Comparison of ENCODE assay signal across 9 mouse cellular contexts in the genomic region with DNA sequence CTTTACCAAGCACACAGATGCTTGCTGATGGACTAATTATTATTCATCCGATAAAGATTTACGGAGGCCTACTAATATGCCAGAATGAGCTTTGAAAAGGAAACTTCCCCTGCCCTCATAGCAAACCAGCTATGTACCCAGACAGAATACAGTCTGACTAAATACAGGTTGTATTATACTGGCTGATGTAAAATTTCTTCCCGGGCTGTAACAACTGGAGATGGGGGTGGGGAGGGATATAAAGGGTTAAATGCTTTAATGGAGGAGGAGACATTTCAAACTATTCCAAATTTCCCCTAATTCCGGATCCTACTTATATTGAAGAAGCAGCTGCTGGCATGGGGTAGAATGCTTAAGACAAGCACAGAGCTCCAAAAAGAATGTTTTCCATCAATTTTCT. TPM values are rescaled to one million over a fixed set of nuclear protein-coding genes. Genes with fewer than 3 reads are reported as not detected.
DNase-seq lines count a peak whose midpoint lies in the region; ATAC-seq and TF ChIP-seq lines count a peak whose summit lies in the region.
"Had no signal": no experiment of that assay in that cellular context is flagged by ENCODE, and none has a peak within 500 bp of the region (broad histone marks: within the 10 kb centered on the region; RNA-seq: fewer than 3 reads in every experiment).

No protein-coding gene starts in this region.

- no peaks in the 10 kb centered on the region for H3K27me3 ChIP-seq in lung, embryonic 14.5 days (ENCODE audit: insufficient read depth, low read length)
- H3K27me3 ChIP-seq in forebrain, embryonic 12.5 days: no peaks in the 10 kb centered on the region
- no peaks in the 10 kb centered on the region for H3K27me3 ChIP-seq in limb, embryonic 12.5 days
- no peaks in the 10 kb centered on the region for H3K27me3 ChIP-seq in neural tube, embryonic 15.5 days (replicated peaks)

- peak overlapping the region; percentile 50 for H3K4me3 ChIP-seq in lung, embryonic 14.5 days (ENCODE audit: low read depth, low read length)
- peak overlapping the region; percentile 43 for H3K4me3 ChIP-seq in forebrain, embryonic 12.5 days (replicated peaks)
- H3K4me3 ChIP-seq in limb, embryonic 12.5 days (replicated peaks): peak overlapping the region; percentile 41
- peak overlapping the region; percentile 44; the same call in 1 of the 2 replicates for H3K4me3 ChIP-seq in neural tube, embryonic 15.5 days (replicated peaks)

- H3K27ac ChIP-seq in lung, embryonic 14.5 days (ENCODE audit: low read depth): no peak overlapping the region
- H3K27ac ChIP-seq in forebrain, embryonic 12.5 days: no peak overlapping the region
- no peak overlapping the region for H3K27ac ChIP-seq in limb, embryonic 12.5 days
- no peak overlapping the region for H3K27ac ChIP-seq in neural tube, embryonic 15.5 days (replicated peaks)

- ATAC-seq in lung, embryonic 14.5 days (ENCODE audit: insufficient read depth): no peak
- ATAC-seq in forebrain, embryonic 12.5 days (ENCODE audit: low FRiP score): no peak
- ATAC-seq in limb, embryonic 12.5 days (ENCODE audit: insufficient number of reproducible peaks, insufficient read depth, low FRiP score, low TSS enrichment, low read depth): no peak
- no peak for ATAC-seq in neural tube, embryonic 15.5 days (ENCODE audit: low FRiP score)

- H3K9ac ChIP-seq in lung, embryonic 14.5 days: peak overlapping the region; percentile 59
- H3K9ac ChIP-seq in forebrain, embryonic 12.5 days: peak overlapping the region; percentile 61
- no peak overlapping the region; the same call in 1 of the 2 replicates for H3K9ac ChIP-seq in limb, embryonic 12.5 days (replicated peaks)
- no peak overlapping the region; the same call in 1 of the 2 replicates for H3K9ac ChIP-seq in neural tube, embryonic 15.5 days (replicated peaks)

- H3K36me3 ChIP-seq in lung, embryonic 14.5 days (ENCODE audit: insufficient read depth): peaks cover 24% of the 10 kb centered on the region
- peaks cover 4% of the 10 kb centered on the region; the same call in 1 of the 2 replicates for H3K36me3 ChIP-seq in forebrain, embryonic 12.5 days (replicated peaks)
- H3K36me3 ChIP-seq in limb, embryonic 12.5 days: peaks cover 17% of the 10 kb centered on the region
- H3K36me3 ChIP-seq in neural tube, embryonic 15.5 days: no peaks in the 10 kb centered on the region

- peak overlapping the region; percentile 65 for H3K4me2 ChIP-seq in lung, embryonic 14.5 days
- peak overlapping the region; percentile 58 for H3K4me2 ChIP-seq in forebrain, embryonic 12.5 days
- H3K4me2 ChIP-seq in limb, embryonic 12.5 days: peak overlapping the region; percentile 61
- peak overlapping the region; percentile 60 for H3K4me2 ChIP-seq in neural tube, embryonic 15.5 days

- 68% methylated on average over 4 of the region's 4 CpGs for WGBS in lung, embryonic 14.5 days
- WGBS in forebrain, embryonic 12.5 days: 80% methylated on average over 4 of the region's 4 CpGs
- 79% methylated on average over 4 of the region's 4 CpGs for WGBS in limb, embryonic 12.5 days
- 75% methylated on average over 4 of the region's 4 CpGs for WGBS in neural tube, embryonic 15.5 days

- peak; percentile 8 for DNase-seq in lung, embryonic 14.5 days
- no peak for DNase-seq in lung, postnatal 4 days
- no peak for DNase-seq in thymus, postnatal 10 days (ENCODE audit: low spot score in 2 of 2)
- DNase-seq in right cerebral cortex, postnatal 36 days (ENCODE audit: low spot score in 2 of 2): no peak
- DNase-seq in cerebellum, adult 18-20 months: no peak

- H3K4me1 ChIP-seq in lung, embryonic 14.5 days (ENCODE audit: insufficient read depth): no peaks in the 10 kb centered on the region
- peaks cover 10% of the 10 kb centered on the region for H3K4me1 ChIP-seq in forebrain, embryonic 12.5 days
- no peaks in the 10 kb centered on the region for H3K4me1 ChIP-seq in limb, embryonic 12.5 days (replicated peaks)
- H3K4me1 ChIP-seq in neural tube, embryonic 15.5 days: peaks cover 9% of the 10 kb centered on the region

- no peak for TF ChIP-seq CTCF in lung, embryonic 14.5 days (IDR thresholded peaks at IDR 0.05; ENCODE audit: low read depth)

- no peaks in the 10 kb centered on the region for H3K9me3 ChIP-seq in lung, embryonic 14.5 days (ENCODE audit: low read depth, low read length)
- H3K9me3 ChIP-seq in forebrain, embryonic 12.5 days: no peaks in the 10 kb centered on the region
- H3K9me3 ChIP-seq in limb, embryonic 12.5 days: no peaks in the 10 kb centered on the region
- no peaks in the 10 kb centered on the region for H3K9me3 ChIP-seq in neural tube, embryonic 15.5 days (replicated peaks)

RNA-seq across cellular contexts. Expression of gene Zcchc13, which starts 14.9 kb away (rescaled TPM):
- not detected in 2 replicates for polyA plus RNA-seq in lung, embryonic 14.5 days (2014; fragmentation: Nextera tagmentation; extraction: Ambion mirVana)
- not detected in 2 replicates for polyA plus RNA-seq in forebrain, embryonic 12.5 days (2016; fragmentation: Nextera tagmentation; extraction: Ambion mirVana)
- polyA plus RNA-seq in limb, embryonic 12.5 days (2016; fragmentation: Nextera tagmentation; extraction: Ambion mirVana): not detected in 2 replicates
- not detected in 2 replicates for polyA plus RNA-seq in neural tube, embryonic 15.5 days (2015; fragmentation: Nextera tagmentation; extraction: Ambion mirVana)
- polyA plus RNA-seq: large intestine, adult 2 months had no signal

Comparison
In these comparisons a context has a peak if more than half of its experiments do, and no peak if none do; other contexts are left out.
1. H3K9ac ChIP-seq: peak in lung, embryonic 14.5 days (single experiment) and forebrain, embryonic 12.5 days (single experiment); none in limb, embryonic 12.5 days (single experiment) and neural tube, embryonic 15.5 days (single experiment).
2. Peak in every context shown above with its lines, with median percentiles within 50 percentile points of each other: H3K4me2 ChIP-seq and H3K4me3 ChIP-seq.